In the genomic region with DNA sequence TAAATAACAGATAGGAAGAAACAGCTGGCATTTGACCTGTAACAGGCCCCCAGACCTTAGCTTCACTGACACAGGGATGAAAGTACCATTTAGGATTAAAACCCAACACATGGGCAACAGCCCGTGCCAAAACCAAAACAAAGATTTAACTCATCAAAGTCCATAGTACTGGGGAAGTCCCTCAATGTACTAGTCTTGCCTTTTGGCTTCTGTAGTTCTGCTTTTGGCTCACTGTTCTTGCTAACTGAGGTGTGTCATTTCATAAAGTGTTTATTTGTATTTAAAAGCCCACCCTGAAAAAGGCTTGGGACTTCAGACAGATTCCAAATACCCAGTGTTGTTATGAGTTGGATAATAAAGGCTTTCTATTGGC, we compare ENCODE assay signal across 11 mouse cellular contexts.
DNase-seq lines count a peak whose midpoint lies in the region; ATAC-seq and TF ChIP-seq lines count a peak whose summit lies in the region.
"Had no signal": no experiment of that assay in that cellular context is flagged by ENCODE, and none has a peak within 500 bp of the region (broad histone marks: within the 10 kb centered on the region; RNA-seq: fewer than 3 reads in every experiment).

No protein-coding gene starts in this region.

- WGBS in kidney, embryonic 14.5 days: 8% methylated on average over 1 of the region's 1 CpGs
- WGBS in hindbrain, embryonic 16.5 days: 4% methylated on average over 1 of the region's 1 CpGs
- WGBS in thymus, adult 2 months: 3% methylated on average over 1 of the region's 1 CpGs

- H3K9me3 ChIP-seq in kidney, embryonic 14.5 days (ENCODE audit: control insufficient read depth, low read length): no peaks in the 10 kb centered on the region
- H3K9me3 ChIP-seq in hindbrain, embryonic 16.5 days (ENCODE audit: control insufficient read depth, low read length): no peaks in the 10 kb centered on the region
- H3K9me3 ChIP-seq: liver, embryonic 13.5 days had no signal

- no peaks in the 10 kb centered on the region for H3K27me3 ChIP-seq in kidney, embryonic 14.5 days (ENCODE audit: control insufficient read depth, insufficient read depth, low read length)
- H3K27me3 ChIP-seq in hindbrain, embryonic 16.5 days (replicated peaks; ENCODE audit: control insufficient read depth, insufficient read depth, low read length): no peaks in the 10 kb centered on the region
- H3K27me3 ChIP-seq in splenic B cell, adult 2 months (ENCODE audit: control insufficient read depth, insufficient read depth, low read length, poor library complexity, severe bottlenecking): no peaks in the 10 kb centered on the region
- no peaks in the 10 kb centered on the region for H3K27me3 ChIP-seq in thymus, adult 2 months (ENCODE audit: control insufficient read depth, insufficient read depth, low read length)
- H3K27me3 ChIP-seq: CH12.LX; liver, embryonic 13.5 days had no signal

- no peak for DNase-seq in kidney, adult 11 months
- DNase-seq in spleen, postnatal 36 days (ENCODE audit: low spot score in 2 of 2): peak; percentile 56 to 57
- DNase-seq in spleen, postnatal 14 days (ENCODE audit: low spot score in 2 of 2): no peak
- DNase-seq in splenic B cell, adult 2 months (ENCODE audit: low read depth, low spot score): peak; percentile 65
- DNase-seq in ovary, postnatal 36 days (ENCODE audit: low spot score): no peak
- DNase-seq in thymus, adult 2 months: no peak
- DNase-seq: cerebellum, adult 9-11 months; liver, embryonic 13.5 days had no signal

- peaks cover 8% of the 10 kb centered on the region; the same call in 1 of the 2 replicates for H3K4me1 ChIP-seq in kidney, embryonic 14.5 days (ENCODE audit: control insufficient read depth, insufficient read depth, low read length)
- peaks cover 6% of the 10 kb centered on the region for H3K4me1 ChIP-seq in hindbrain, embryonic 16.5 days (ENCODE audit: control insufficient read depth, insufficient read depth, low read depth, low read length)
- H3K4me1 ChIP-seq in thymus, adult 2 months (replicated peaks; ENCODE audit: control insufficient read depth, insufficient read depth, low read length): no peaks in the 10 kb centered on the region
- H3K4me1 ChIP-seq: liver, embryonic 13.5 days had no signal

- no peak overlapping the region for H3K4me3 ChIP-seq in kidney, embryonic 14.5 days (ENCODE audit: low read length)
- no peak overlapping the region for H3K4me3 ChIP-seq in hindbrain, embryonic 16.5 days (ENCODE audit: low read length)
- no peak overlapping the region for H3K4me3 ChIP-seq in thymus, adult 2 months (ENCODE audit: control insufficient read depth, insufficient read depth, low read length)
- H3K4me3 ChIP-seq: liver, embryonic 13.5 days had no signal

- no peak for TF ChIP-seq CTCF in thymus, adult 2 months (IDR thresholded peaks at IDR 0.05; ENCODE audit: borderline replicate concordance, control insufficient read depth, extremely low read depth, insufficient read depth, low read length, poor library complexity)

- no peak overlapping the region for H3K27ac ChIP-seq in kidney, embryonic 14.5 days (ENCODE audit: low read depth, low read length)
- no peak overlapping the region for H3K27ac ChIP-seq in hindbrain, embryonic 16.5 days (ENCODE audit: low read depth, low read length)
- no peak overlapping the region for H3K27ac ChIP-seq in thymus, adult 2 months (ENCODE audit: control insufficient read depth, insufficient read depth, low read length)
- H3K27ac ChIP-seq: liver, embryonic 13.5 days had no signal

- ATAC-seq in kidney, embryonic 14.5 days (ENCODE audit: low FRiP score, low TSS enrichment): peak; percentile 76; the same call in 1 of the 2 replicates
- ATAC-seq in hindbrain, embryonic 16.5 days: peak; percentile 57; the same call in 1 of the 2 replicates

- no peaks in the 10 kb centered on the region for H3K36me3 ChIP-seq in kidney, embryonic 14.5 days (ENCODE audit: control insufficient read depth, insufficient read depth, low read length)
- no peaks in the 10 kb centered on the region for H3K36me3 ChIP-seq in hindbrain, embryonic 16.5 days (ENCODE audit: control insufficient read depth, insufficient read depth, low read length)
- no peaks in the 10 kb centered on the region for H3K36me3 ChIP-seq in splenic B cell, adult 2 months (ENCODE audit: control insufficient read depth, insufficient read depth, low read length, poor library complexity, severe bottlenecking)
- no peaks in the 10 kb centered on the region for H3K36me3 ChIP-seq in thymus, adult 2 months (ENCODE audit: control insufficient read depth, insufficient read depth, low read length)
- H3K36me3 ChIP-seq: liver, embryonic 13.5 days had no signal

- H3K4me2 ChIP-seq in kidney, embryonic 14.5 days (replicated peaks; ENCODE audit: low read depth, low read length): 0 out of 2 replicates have a peak overlapping the region, but pooled peaks have one; percentile 15
- no peak overlapping the region; the same call in 1 of the 2 replicates for H3K4me2 ChIP-seq in hindbrain, embryonic 16.5 days (ENCODE audit: low read length)
- H3K4me2 ChIP-seq: liver, embryonic 13.5 days had no signal

- no peak overlapping the region for H3K9ac ChIP-seq in kidney, embryonic 14.5 days (ENCODE audit: low read depth, low read length)
- no peak overlapping the region for H3K9ac ChIP-seq in hindbrain, embryonic 16.5 days (ENCODE audit: low read depth, low read length)
- H3K9ac ChIP-seq: liver, embryonic 13.5 days had no signal

- TF ChIP-seq POLR2A in thymus, adult 2 months (IDR thresholded peaks at IDR 0.05; ENCODE audit: control insufficient read depth, extremely low read depth, insufficient read depth, low read length, poor library complexity): no peak

Comparison
In these comparisons a context has a peak if more than half of its experiments do, and no peak if none do; other contexts are left out.
1. DNase-seq: peak in spleen, postnatal 36 days (2 of 2) and splenic B cell, adult 2 months (single experiment); none in kidney, adult 11 months (single experiment), spleen, postnatal 14 days (0 of 2), ovary, postnatal 36 days (single experiment) and thymus, adult 2 months (single experiment).